Mouse (Mus musculus) embryonic facial prominence, embryonic 13.5 days (tissue): ENCODE results near the gene Rap1gap2. TPM values are rescaled to one million over a fixed set of nuclear protein-coding genes. Genes with fewer than 3 reads are reported as not detected.
A peak's percentile ranks its signal among the peaks of the same experiment; 100 is the strongest.

Source experiments
- ATAC-seq: fragments of 200-750 bp; cut with Nextera tagmentation; 2 replicates; pipeline ENCODE4 v1.8.0; 2017; ENCODE audit warnings: low read depth; ENCODE audit not compliant: insufficient number of reproducible peaks, insufficient read depth, low FRiP score, low TSS enrichment
- H3K27ac ChIP-seq: fragments of 300-500 bp; sonication (generic); 2 replicates; pipeline ENCODE4 v1.5.1; 2015; ENCODE audit warnings: moderate library complexity, mild to moderate bottlenecking, inconsistent platforms
- H3K27me3 ChIP-seq: fragments of 300-500 bp; sonication (generic); 2 replicates; pipeline ENCODE4 v1.6.1; 2015; ENCODE audit warnings: mild to moderate bottlenecking, inconsistent platforms
- H3K36me3 ChIP-seq: fragments of 300-500 bp; sonication (generic); 2 replicates; pipeline ENCODE4 v1.6.1; 2015; ENCODE audit warnings: mild to moderate bottlenecking, inconsistent platforms
- H3K4me1 ChIP-seq: fragments of 300-500 bp; sonication (generic); 2 replicates; pipeline ENCODE4 v1.6.1; 2015; ENCODE audit warnings: inconsistent platforms
- H3K4me2 ChIP-seq: fragments of 300-500 bp; sonication (generic); 2 replicates; pipeline ENCODE4 v1.6.1; 2015; ENCODE audit warnings: moderate library complexity, mild to moderate bottlenecking, inconsistent platforms
- H3K4me3 ChIP-seq: fragments of 300-500 bp; sonication (generic); 2 replicates; pipeline ENCODE4 v1.5.1; 2015; ENCODE audit warnings: mild to moderate bottlenecking, inconsistent platforms
- H3K9ac ChIP-seq: fragments of 300-500 bp; sonication (generic); 2 replicates; pipeline ENCODE4 v1.6.1; 2015; ENCODE audit warnings: mild to moderate bottlenecking, inconsistent platforms
- H3K9me3 ChIP-seq: fragments of 300-500 bp; sonication (generic); 2 replicates; pipeline ENCODE4 v1.6.1; 2016; ENCODE audit warnings: inconsistent platforms
- WGBS: fragments of 180-500 bp; shearing (Covaris S2); methylation state at CpG from one replicate; pipeline ENCODE4 v1.1.7; 2015; ENCODE audit warnings: mixed read lengths; 5-methylcytosine and 5-hydroxymethylcytosine counted together
- polyA plus RNA-seq: library from polyadenylated mRNA; unstranded; fragments of >200 nt; fragmentation: Nextera tagmentation; extraction: Ambion mirVana; gene quantifications from 2 replicates; pipeline ENCODE4 v1.2.1, GENCODE M21; 2015

Rap1gap2 gene
- polyA plus RNA-seq, 1 experiment from 2014 or later = 1.1 TPM

DNA sequence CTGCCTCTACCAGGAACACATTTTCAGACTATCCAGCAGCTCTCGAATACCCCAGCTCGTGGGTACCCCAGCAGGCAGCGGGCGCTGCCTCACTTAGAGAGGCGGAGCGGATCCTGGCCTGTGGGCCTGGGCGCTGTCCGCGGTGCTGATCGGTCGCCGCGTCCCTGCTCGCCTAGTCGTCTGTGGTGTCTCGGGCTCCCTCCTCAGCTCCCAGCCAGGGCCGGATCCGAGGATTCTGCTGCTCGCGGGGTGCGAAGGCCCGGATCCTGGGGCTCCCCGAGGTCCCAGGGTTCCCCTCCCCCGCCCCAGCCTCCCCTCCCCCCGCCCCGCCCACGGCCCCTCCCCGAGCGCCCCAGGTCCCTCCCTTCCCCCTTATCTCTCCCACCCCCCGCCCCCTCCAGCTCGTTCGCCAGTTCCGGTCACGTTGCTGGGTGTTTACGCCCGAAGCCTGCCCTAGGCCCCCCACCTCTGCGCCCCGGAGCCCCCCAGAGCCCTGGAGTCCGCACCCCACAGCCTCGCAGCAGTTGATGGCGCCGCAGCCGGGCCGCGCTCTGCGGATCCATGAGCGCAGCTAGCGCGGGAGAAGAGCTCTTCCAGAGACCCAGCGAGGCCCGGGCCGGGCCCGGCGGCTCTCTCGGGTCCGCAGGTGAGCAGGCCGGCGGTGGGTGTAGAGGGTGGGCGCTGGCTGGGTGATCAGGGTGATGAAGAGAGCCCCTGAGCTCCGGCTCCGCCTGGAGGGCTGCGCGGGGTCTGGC, 8.7 kb upstream of the Rap1gap2 start, which contains the start of gene Ccdc92b:
Gene Ccdc92b, plus strand, starts transcription at position 405 of the 755 bp plus-strand sequence.
- Histone ChIP-seq H3K9ac (no peak within 1 kb of the TSS), H3K9me3 (no peaks in the 10 kb centered on the region), H3K4me2 (peak within 1 kb of the TSS; percentile 65), H3K4me1 (peaks cover 7% of the 10 kb centered on the region), H3K36me3 (no peaks in the 10 kb centered on the region), H3K27me3 (peaks cover 56% of the 10 kb centered on the region), H3K4me3 (peak within 1 kb of the TSS; percentile 37), H3K27ac (no peak within 1 kb of the TSS)
- peak; percentile 67; the same call in 1 of the 2 replicates for ATAC-seq
- WGBS = under 1% methylated on average over 55 of the region's 63 CpGs

DNA sequence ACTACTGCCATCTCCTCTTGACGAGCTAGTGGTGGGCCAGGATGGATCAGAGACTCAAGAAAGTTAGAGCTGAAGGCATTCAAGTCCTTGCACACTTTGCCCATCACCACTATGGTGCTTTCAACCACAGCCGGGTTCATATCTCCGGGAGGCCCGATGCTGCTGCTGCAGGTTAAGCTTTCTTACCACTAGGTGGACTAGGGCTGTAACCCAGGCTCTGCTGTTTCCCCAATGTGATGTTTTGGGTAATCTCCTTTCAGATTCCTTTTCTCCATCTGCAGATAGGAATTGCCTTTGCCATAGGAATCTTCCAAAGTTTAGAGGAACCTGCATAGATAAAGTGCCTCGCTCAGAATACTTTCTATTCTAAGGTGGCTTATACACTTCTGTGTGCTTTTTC, 4.9 kb upstream of the Rap1gap2 start:
- no peak overlapping the region for H3K27ac ChIP-seq
- H3K9ac ChIP-seq = no peak overlapping the region
- no peak overlapping the region for H3K4me3 ChIP-seq
- peaks cover 12% of the 10 kb centered on the region for H3K4me1 ChIP-seq
- no peaks in the 10 kb centered on the region for H3K36me3 ChIP-seq
- H3K9me3 ChIP-seq = no peaks in the 10 kb centered on the region
- ATAC-seq = no peak
- peaks cover 71% of the 10 kb centered on the region for H3K27me3 ChIP-seq
- WGBS = 54% methylated on average over 5 of the region's 5 CpGs
- H3K4me2 ChIP-seq = no peak overlapping the region

DNA sequence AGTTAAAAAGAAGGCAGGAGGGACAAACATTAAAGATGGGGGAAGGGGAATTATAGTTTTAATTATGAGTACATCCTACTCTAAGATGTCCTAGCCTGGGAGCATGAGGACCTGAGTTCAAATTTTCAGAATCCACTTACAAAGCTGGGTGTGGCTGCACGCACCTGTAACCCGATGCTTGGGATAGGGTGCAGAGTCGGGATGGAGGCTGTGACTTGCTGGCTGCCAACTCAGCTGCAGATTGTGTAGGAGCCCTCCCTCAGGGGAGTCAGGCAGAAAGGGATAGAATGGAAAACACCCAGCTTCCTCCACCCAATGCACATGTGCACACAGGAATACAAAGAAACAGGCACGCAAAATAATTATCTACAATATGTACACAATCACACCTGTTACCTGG, 2.7 kb upstream of the Rap1gap2 start:
- no peak overlapping the region for H3K4me3 ChIP-seq

DNA sequence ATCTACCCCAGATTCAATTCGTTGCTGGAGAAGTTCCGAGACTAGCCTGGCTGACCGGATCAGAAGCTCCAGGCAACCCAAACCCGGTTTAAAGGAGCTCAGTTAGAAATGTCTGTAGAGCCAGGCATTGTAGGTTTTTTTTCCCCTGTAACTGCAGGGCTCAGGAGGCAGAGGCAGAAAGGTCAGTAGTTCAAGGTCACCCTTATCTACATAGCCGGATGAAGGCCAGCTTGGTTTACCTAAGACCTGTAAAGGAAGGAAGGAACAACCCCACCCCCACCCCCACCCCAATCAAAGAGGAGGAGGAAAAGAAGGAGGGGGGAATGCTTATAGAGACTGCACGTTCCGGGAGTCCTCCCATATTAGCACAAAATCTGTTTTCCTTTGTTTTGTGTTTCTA, 722 bp upstream of the Rap1gap2 start:
- H3K4me3 ChIP-seq = no peak overlapping the region
- no peak for ATAC-seq
- no peaks in the 10 kb centered on the region for H3K9me3 ChIP-seq
- no peaks in the 10 kb centered on the region for H3K36me3 ChIP-seq
- no peak overlapping the region for H3K9ac ChIP-seq
- peak overlapping the region; percentile 66; the same call in 1 of the 2 replicates for H3K4me2 ChIP-seq
- H3K27me3 ChIP-seq = peaks cover 70% of the 10 kb centered on the region
- peaks cover 7% of the 10 kb centered on the region for H3K4me1 ChIP-seq
- H3K27ac ChIP-seq = no peak overlapping the region
- 18% methylated on average over 7 of the region's 7 CpGs for WGBS

More for the DNA sequence above, 2.7 kb upstream of the Rap1gap2 start:
- no peak overlapping the region for H3K4me2 ChIP-seq
- peaks cover 75% of the 10 kb centered on the region for H3K27me3 ChIP-seq
- 56% methylated on average over 4 of the region's 4 CpGs for WGBS
- H3K9ac ChIP-seq = no peak overlapping the region
- ATAC-seq = no peak
- H3K4me1 ChIP-seq = peaks cover 7% of the 10 kb centered on the region
- no peak overlapping the region for H3K27ac ChIP-seq
- H3K36me3 ChIP-seq = no peaks in the 10 kb centered on the region
- H3K9me3 ChIP-seq = no peaks in the 10 kb centered on the region

DNA sequence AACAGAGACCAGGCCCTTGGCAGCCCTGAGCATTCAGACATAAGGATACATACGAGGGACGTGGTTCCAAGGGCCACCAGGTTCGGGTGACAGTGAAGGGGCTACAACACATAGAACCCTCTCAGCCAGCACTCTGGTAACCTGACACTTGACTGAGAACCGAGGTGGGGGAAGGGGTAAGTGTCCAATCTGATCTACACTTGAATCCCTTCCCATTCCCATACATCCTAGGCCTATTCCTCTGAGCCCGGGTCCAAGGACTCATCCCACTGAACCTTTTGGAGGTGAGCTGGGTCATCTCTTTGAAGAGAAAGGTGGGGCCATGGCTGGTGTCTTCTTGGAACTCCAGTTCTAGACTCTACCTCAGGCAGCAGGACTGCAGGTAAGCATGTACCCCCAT, 647 bp downstream of the Rap1gap2 start:
- Histone ChIP-seq H3K4me1 (peaks cover 7% of the 10 kb centered on the region), H3K4me3 (peak overlapping the region; percentile 39; the same call in 1 of the 2 replicates), H3K27me3 (peaks cover 60% of the 10 kb centered on the region), H3K9ac (no peak overlapping the region), H3K36me3 (no peaks in the 10 kb centered on the region), H3K27ac (no peak overlapping the region), H3K9me3 (no peaks in the 10 kb centered on the region), H3K4me2 (peak overlapping the region; percentile 66; the same call in 1 of the 2 replicates)
- no peak for ATAC-seq
- WGBS = 19% methylated on average over 5 of the region's 5 CpGs

DNA sequence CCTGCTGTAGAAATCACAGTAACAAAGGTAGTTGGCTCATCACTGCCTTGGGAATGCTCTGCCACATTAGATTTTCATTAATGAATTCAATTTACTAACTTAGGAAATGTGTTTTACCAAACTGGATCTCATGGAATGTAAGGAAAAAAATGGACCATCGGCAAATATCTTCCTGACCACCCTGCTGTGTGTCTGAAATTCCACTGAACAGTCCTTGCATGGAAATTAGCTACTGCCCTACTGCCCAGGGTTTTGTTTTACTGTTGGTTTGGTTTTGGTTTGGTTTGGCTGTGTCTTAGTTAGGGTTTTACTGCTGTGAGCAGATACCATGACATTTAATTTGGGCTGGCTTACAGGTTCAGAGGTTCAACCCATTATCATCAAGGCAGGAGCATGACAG, 8.4 kb downstream of the Rap1gap2 start:
- H3K4me2 ChIP-seq = no peak overlapping the region
- no peak for ATAC-seq
- 0 out of 2 replicates have a peak, but pooled peaks cover 3% of the 10 kb centered on the region for H3K27me3 ChIP-seq
- H3K9me3 ChIP-seq = no peaks in the 10 kb centered on the region
- WGBS = 84% methylated on average over 1 of the region's 1 CpGs
- H3K27ac ChIP-seq = no peak overlapping the region
- H3K36me3 ChIP-seq = no peaks in the 10 kb centered on the region
- no peak overlapping the region for H3K4me3 ChIP-seq
- no peak overlapping the region for H3K9ac ChIP-seq
- no peaks in the 10 kb centered on the region for H3K4me1 ChIP-seq

DNA sequence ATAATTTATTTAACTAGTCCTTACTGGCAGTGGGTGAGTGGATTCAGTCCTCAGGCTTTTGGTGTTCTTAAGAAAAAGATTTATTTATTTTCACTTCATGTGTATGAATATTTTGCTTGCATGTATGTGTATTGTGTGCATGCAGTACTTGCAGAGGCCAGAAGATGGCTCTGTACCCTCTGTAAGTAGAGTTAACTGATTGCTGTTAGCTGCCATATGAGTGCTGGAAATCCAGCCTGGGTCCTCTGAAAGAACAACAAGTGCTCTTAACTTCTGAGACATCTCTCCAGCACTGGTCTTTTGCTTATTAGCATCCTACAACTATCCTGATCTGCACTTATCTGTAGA, 12.8 kb downstream of the Rap1gap2 start:
- Histone ChIP-seq H3K4me2 (no peak overlapping the region), H3K4me1 (no peaks in the 10 kb centered on the region), H3K4me3 (no peak overlapping the region), H3K9me3 (no peaks in the 10 kb centered on the region), H3K9ac (no peak overlapping the region), H3K36me3 (no peaks in the 10 kb centered on the region), H3K27me3 (peaks cover 12% of the 10 kb centered on the region), H3K27ac (no peak overlapping the region)
- ATAC-seq = no peak

DNA sequence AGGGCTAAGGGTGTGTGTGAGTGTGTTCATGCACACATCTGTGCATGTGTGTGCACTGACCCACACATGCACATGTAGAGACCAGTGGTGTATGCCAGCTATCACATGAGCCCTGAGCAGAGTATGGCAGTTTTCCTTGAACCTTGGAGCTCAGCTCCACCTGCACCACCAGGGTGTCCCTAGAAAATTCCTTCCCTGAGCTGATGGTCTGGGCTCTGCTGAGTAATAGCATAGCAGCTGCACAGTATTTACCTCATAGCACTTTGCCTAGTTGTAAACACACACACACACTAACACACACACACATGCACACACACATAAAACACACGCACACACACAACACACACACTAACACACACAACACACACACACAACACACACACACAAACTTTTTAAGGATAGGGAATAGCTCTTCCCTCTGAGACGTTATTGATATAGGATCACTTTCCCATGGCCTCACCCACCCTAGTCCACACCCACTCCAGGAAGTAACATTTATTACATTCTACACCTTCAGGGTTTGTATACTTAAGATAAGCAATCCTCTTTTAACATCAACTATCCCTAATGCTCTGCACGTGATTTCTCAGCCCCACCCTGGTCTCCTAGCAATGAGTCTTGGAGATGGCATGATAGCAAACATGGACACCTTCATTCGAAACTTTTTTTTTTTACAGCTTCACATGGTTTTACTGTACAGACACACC, 13.3 kb downstream of the Rap1gap2 start:
- H3K9me3 ChIP-seq = no peaks in the 10 kb centered on the region
- no peak overlapping the region for H3K27ac ChIP-seq
- H3K27me3 ChIP-seq = peaks cover 17% of the 10 kb centered on the region
- no peaks in the 10 kb centered on the region for H3K36me3 ChIP-seq
- no peaks in the 10 kb centered on the region for H3K4me1 ChIP-seq
- no peak overlapping the region for H3K4me3 ChIP-seq
- H3K4me2 ChIP-seq = no peak overlapping the region
- no peak for ATAC-seq
- no peak overlapping the region for H3K9ac ChIP-seq
- 73% methylated on average over 4 of the region's 4 CpGs for WGBS

DNA sequence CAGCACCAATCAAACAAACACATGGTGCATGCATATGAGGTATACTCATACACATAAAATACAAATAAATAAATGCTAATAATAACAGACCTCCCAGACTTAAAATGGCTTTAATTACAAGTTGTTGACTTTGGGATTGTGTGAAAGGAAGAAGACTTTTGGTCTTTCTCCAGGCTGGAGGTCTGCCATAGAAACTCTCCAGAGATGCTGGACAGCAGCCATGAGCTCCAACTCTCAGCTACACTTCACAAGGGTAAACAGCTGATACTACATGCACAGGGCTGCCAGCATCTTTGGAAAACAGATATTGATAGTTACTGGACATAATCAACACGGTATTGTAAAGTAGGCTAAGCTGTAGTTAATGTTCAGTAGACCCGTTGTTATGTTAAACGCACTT, 18.5 kb downstream of the Rap1gap2 start:
- Histone ChIP-seq H3K4me3 (no peak overlapping the region), H3K4me2 (no peak overlapping the region), H3K4me1 (peaks cover 11% of the 10 kb centered on the region), H3K9ac (no peak overlapping the region), H3K36me3 (no peaks in the 10 kb centered on the region), H3K27ac (no peak overlapping the region), H3K27me3 (peaks cover 65% of the 10 kb centered on the region), H3K9me3 (no peaks in the 10 kb centered on the region)
- WGBS = 81% methylated on average over 3 of the region's 3 CpGs
- no peak for ATAC-seq

DNA sequence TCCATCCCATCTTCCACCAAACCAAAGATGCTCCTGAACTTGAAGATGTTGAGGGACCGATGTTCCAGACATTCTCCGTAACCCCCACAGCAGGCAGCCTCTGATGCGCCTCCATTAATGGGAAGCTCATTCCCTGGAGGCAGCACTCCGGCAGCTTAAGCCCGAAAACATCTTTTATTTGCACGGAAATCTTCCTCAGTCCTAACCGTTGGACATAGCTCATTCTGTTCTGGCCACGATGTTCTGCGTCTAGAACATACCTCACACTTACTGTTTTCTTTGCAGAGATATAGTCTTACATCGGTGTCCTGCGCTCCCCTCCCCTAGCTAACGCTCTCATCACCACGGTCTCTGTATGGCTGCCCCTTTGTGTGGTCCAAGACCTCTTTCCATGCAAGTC, 20.0 kb downstream of the Rap1gap2 start:
- no peak overlapping the region for H3K9ac ChIP-seq
- 30% methylated on average over 13 of the region's 13 CpGs for WGBS
- H3K4me2 ChIP-seq = no peak overlapping the region; the same call in 1 of the 2 replicates
- no peak overlapping the region for H3K27ac ChIP-seq
- no peak for ATAC-seq
- peaks cover 11% of the 10 kb centered on the region for H3K4me1 ChIP-seq
- H3K36me3 ChIP-seq = no peaks in the 10 kb centered on the region
- no peaks in the 10 kb centered on the region for H3K9me3 ChIP-seq
- H3K27me3 ChIP-seq = peaks cover 79% of the 10 kb centered on the region
- no peak overlapping the region for H3K4me3 ChIP-seq

DNA sequence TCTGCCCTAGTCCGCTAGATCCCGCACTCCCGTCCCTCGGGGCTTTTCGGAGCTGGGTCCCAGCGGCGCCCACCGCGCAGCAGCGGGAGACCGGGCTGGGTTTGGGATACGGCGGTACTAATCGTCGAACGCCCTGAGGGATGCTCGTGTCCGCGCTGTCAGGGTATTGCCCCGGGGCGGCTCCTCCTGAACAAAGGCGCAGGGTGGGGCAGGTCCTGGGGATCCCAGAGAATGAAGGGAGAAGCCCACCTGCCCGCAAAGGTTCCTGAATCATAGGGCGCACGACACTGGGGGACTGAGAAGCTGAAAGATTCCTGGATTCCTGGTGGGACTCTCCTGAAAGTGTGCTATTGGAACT, 20.5 kb downstream of the Rap1gap2 start:
- H3K4me1 ChIP-seq = peaks cover 11% of the 10 kb centered on the region
- H3K27me3 ChIP-seq = peaks cover 83% of the 10 kb centered on the region
- H3K4me3 ChIP-seq = peak overlapping the region; percentile 46
- peak overlapping the region; percentile 44; the same call in 1 of the 2 replicates for H3K9ac ChIP-seq
- H3K27ac ChIP-seq = no peak overlapping the region
- H3K36me3 ChIP-seq = no peaks in the 10 kb centered on the region
- no peaks in the 10 kb centered on the region for H3K9me3 ChIP-seq
- WGBS = 1% methylated on average over 25 of the region's 25 CpGs
- ATAC-seq = no peak
- H3K4me2 ChIP-seq = peak overlapping the region; percentile 76
